Comparison of ENCODE assay signal across 24 mouse cellular contexts in the genomic region with DNA sequence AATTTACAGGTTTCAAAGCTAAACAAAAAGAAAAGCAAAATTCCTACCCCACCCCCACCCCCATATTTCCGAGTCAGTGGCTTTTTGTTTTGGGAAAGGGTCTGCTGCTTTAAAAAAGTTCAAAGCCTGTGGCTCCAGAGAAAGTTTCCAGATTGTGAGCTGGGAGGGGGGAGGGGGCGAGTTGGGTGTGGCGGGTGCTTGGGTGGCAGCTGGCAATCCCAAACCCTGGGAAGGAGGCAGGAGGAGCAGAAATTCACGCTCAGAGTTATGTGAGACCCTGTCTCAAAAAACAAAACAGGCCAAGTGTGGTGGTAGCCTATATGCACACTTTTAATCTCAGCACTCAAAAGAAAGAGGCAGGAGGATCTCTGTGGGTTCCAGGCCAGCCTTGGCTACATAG. TPM values are rescaled to one million over a fixed set of nuclear protein-coding genes. Genes with fewer than 3 reads are reported as not detected.
"Had no signal": no experiment of that assay in that cellular context is flagged by ENCODE, and none has a peak within 500 bp of the region (broad histone marks: within the 10 kb centered on the region; RNA-seq: fewer than 3 reads in every experiment).

No protein-coding gene starts in this region.

- H3K4me3 ChIP-seq: kidney, embryonic 15.5 days; limb, embryonic 10.5 days; limb, embryonic 13.5 days; liver, embryonic 12.5 days; liver, embryonic 15.5 days; lung, embryonic 15.5 days; megakaryocyte, embryonic 14.5 days; midbrain, embryonic 10.5 days; neural tube, embryonic 12.5 days; neural tube, embryonic 15.5 days; stomach, embryonic 15.5 days had no signal

- ATAC-seq: liver, embryonic 12.5 days had no signal

- H3K27me3 ChIP-seq: kidney, embryonic 15.5 days; limb, embryonic 13.5 days; liver, embryonic 12.5 days; liver, embryonic 15.5 days; lung, embryonic 15.5 days; neural tube, embryonic 12.5 days; neural tube, embryonic 15.5 days; stomach, embryonic 15.5 days had no signal

- H3K4me2 ChIP-seq: kidney, embryonic 15.5 days; limb, embryonic 13.5 days; liver, embryonic 12.5 days; liver, embryonic 15.5 days; lung, embryonic 15.5 days; neural tube, embryonic 12.5 days; neural tube, embryonic 15.5 days; stomach, embryonic 15.5 days had no signal

- H3K4me1 ChIP-seq: kidney, embryonic 15.5 days; liver, embryonic 15.5 days; neural tube, embryonic 12.5 days; neural tube, embryonic 15.5 days; stomach, embryonic 15.5 days had no signal

- DNase-seq: kidney, adult 8-10 months; liver; lung, adult 18-20 months; midbrain, embryonic 14.5 days; right cerebral cortex, adult 18-20 months; right cerebral cortex, postnatal 25 days; spleen, adult 18-20 months; thymus, postnatal 25 days had no signal

- H3K36me3 ChIP-seq: kidney, embryonic 15.5 days; limb, embryonic 10.5 days; limb, embryonic 13.5 days; liver, embryonic 12.5 days; liver, embryonic 15.5 days; lung, embryonic 15.5 days; midbrain, embryonic 10.5 days; neural tube, embryonic 12.5 days; neural tube, embryonic 15.5 days; stomach, embryonic 15.5 days had no signal

- H3K9me3 ChIP-seq: kidney, embryonic 15.5 days; limb, embryonic 10.5 days; limb, embryonic 13.5 days; liver, embryonic 12.5 days; liver, embryonic 15.5 days; lung, embryonic 15.5 days; megakaryocyte, embryonic 14.5 days; midbrain, embryonic 10.5 days; neural tube, embryonic 12.5 days; neural tube, embryonic 15.5 days; stomach, embryonic 15.5 days had no signal

- H3K9ac ChIP-seq: kidney, embryonic 15.5 days; limb, embryonic 13.5 days; liver, embryonic 12.5 days; liver, embryonic 15.5 days; lung, embryonic 15.5 days; neural tube, embryonic 12.5 days; neural tube, embryonic 15.5 days; stomach, embryonic 15.5 days had no signal

- H3K27ac ChIP-seq: kidney, embryonic 15.5 days; limb, embryonic 10.5 days; limb, embryonic 13.5 days; liver, embryonic 12.5 days; liver, embryonic 15.5 days; lung, embryonic 15.5 days; midbrain, embryonic 10.5 days; neural tube, embryonic 12.5 days; neural tube, embryonic 15.5 days; stomach, embryonic 15.5 days had no signal

RNA-seq across cellular contexts. Expression of a gene that starts 12.8 kb away (rescaled TPM):
- polyA plus RNA-seq: midbrain, embryonic 14.5 days; neural tube, embryonic 12.5 days had no signal

RNA-seq across cellular contexts. Expression of a gene that starts 15.6 kb away (rescaled TPM):
- polyA plus RNA-seq: midbrain, embryonic 10.5 days had no signal

RNA-seq across cellular contexts. Expression of a gene that starts 28.2 kb away (rescaled TPM):
- total RNA-seq: layer of hippocampus, adult 18-20 months; layer of hippocampus, postnatal 14 days; left cerebral cortex, postnatal 14 days had no signal
- polyA plus RNA-seq: kidney, embryonic 15.5 days; limb, embryonic 10.5 days; limb, embryonic 13.5 days; liver, embryonic 12.5 days; liver, embryonic 15.5 days; lung, embryonic 15.5 days; midbrain, embryonic 10.5 days; midbrain, embryonic 14.5 days; neural tube, embryonic 12.5 days; neural tube, embryonic 15.5 days; stomach, embryonic 15.5 days; thymus, postnatal 0 days had no signal

RNA-seq across cellular contexts. Expression of a gene that starts 32.6 kb away (rescaled TPM):
- total RNA-seq: layer of hippocampus, adult 18-20 months; layer of hippocampus, postnatal 14 days; left cerebral cortex, adult 8-10 months; left cerebral cortex, postnatal 14 days had no signal
- polyA plus RNA-seq: kidney, embryonic 15.5 days; limb, embryonic 10.5 days; limb, embryonic 13.5 days; liver, embryonic 12.5 days; liver, embryonic 15.5 days; lung, embryonic 15.5 days; midbrain, embryonic 10.5 days; midbrain, embryonic 14.5 days; neural tube, embryonic 12.5 days; neural tube, embryonic 15.5 days; stomach, embryonic 15.5 days; thymus, postnatal 0 days had no signal

RNA-seq across cellular contexts. Expression of a gene that starts 42.0 kb away (rescaled TPM):
- total RNA-seq: layer of hippocampus, adult 18-20 months; layer of hippocampus, postnatal 14 days; left cerebral cortex, adult 8-10 months; left cerebral cortex, postnatal 14 days had no signal
- polyA plus RNA-seq: kidney, embryonic 15.5 days; limb, embryonic 10.5 days; limb, embryonic 13.5 days; liver, embryonic 12.5 days; liver, embryonic 15.5 days; lung, embryonic 15.5 days; midbrain, embryonic 10.5 days; midbrain, embryonic 14.5 days; neural tube, embryonic 12.5 days; stomach, embryonic 15.5 days; thymus, postnatal 0 days had no signal
